Mouse (Mus musculus) cortical plate, adult 2 months (tissue): ENCODE data around the gene C77080.

Experiments
- CTCF ChIP-seq: fragments of 200-500 bp; IDR thresholded peaks from 2 replicates; pipeline ENCODE4 v1.5.1; 2011; ENCODE audit warnings: mild to moderate bottlenecking, control low read depth, low read length; ENCODE audit not compliant: insufficient read depth; ENCODE audit errors: extremely low read depth
- POLR2A ChIP-seq: fragments of 200-500 bp; IDR thresholded peaks from 2 replicates; pipeline ENCODE4 v1.6.1; 2011; ENCODE audit warnings: mild to moderate bottlenecking, low read length, control low read depth; ENCODE audit not compliant: insufficient read depth; ENCODE audit errors: extremely low read depth

DNA sequence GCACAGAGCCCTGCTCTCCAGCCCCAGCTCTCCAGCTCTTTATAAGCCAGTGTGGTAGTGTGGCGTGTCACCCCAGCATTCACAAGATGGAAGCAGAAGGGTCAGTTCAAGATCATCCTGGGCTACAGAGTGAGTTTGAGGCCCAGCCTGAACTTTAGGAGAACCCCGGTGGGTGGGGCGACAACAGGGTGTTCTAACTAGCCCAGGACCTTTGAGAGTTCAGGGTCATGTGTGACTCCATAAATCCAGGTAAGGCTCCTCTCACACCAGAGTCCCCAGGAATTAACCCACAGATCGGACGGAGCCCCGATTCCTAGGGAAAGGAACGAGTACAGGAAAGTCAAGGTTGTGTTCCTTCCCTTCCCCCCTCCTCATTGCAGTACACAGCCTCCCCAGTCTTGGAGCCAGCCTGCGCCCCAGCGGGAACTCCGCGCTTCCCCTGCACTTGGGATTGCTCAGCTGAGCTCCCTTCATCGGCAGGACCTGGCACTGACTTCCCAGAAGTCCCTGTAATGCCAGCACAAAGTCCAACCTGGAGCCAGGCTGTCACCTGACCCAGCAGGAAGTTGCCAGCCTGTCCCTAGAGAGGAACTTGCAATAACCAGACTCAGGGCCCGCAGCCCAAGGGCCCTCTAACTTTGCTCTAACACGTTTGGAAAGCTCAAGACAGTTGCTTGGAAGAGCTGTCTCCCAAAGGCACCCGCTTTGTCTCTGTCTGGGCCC, 10.3 kb downstream of the C77080 start:
- TF ChIP-seq CTCF (no peak), POLR2A (no peak)
